16 mouse cellular contexts compared by ENCODE assay signal in the genomic region with DNA sequence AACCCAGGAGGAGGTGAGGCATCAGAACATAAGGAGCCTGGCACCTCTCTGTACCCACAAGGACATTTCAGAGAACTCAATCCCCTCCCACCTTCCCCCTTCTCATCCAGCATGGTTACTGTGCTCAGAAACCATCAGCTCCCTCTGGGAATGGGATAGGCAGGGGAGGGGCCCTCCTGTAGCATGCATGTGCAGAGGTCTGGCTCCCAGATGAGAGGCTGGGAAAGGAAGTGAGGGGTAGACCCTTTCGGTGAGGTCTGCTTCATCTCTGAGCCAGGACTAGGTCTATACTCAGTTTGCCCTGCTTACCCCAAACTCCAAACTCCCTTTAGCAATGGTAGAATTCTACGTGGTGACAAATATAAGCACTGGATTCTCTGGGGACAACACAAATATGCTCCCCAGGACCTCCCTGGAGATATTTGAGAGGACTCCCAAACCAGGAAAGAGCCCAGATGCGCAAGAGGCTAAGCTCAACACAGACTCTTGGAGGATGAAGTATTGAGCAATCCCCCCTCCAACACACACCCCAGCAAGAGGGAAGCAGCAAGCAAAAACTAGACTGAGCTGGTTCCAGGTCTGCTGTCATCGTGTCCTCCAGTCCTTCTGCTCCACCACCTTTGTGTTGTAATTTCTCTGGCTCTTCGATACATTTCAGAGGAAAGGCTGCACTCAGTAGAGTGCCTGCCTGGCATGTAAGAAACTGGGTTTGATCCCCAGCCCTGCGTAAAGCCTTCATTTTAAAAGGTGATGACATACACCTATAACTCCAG. TPM values are rescaled to one million over a fixed set of nuclear protein-coding genes. Genes with fewer than 3 reads are reported as not detected.
"Had no signal": no experiment of that assay in that cellular context is flagged by ENCODE, and none has a peak within 500 bp of the region (broad histone marks: within the 10 kb centered on the region; RNA-seq: fewer than 3 reads in every experiment).

No protein-coding gene starts in this region.

- H3K4me2 ChIP-seq: limb, embryonic 13.5 days; neural tube, embryonic 13.5 days had no signal

- H3K36me3 ChIP-seq: limb, embryonic 13.5 days; neural tube, embryonic 13.5 days had no signal

- H3K27ac ChIP-seq: limb, embryonic 13.5 days; liver, embryonic 14.5 days; neural tube, embryonic 13.5 days had no signal

- DNase-seq: kidney, adult 8-10 months; kidney, postnatal 25 days; layer of hippocampus, adult 9-11 months; layer of hippocampus, postnatal 36 days; lung, adult 18-20 months; midbrain, embryonic 14.5 days; right cerebral cortex, postnatal 14 days; thymus, postnatal 14 days had no signal

- H3K9me3 ChIP-seq: limb, embryonic 13.5 days; neural tube, embryonic 13.5 days had no signal

- H3K4me3 ChIP-seq: limb, embryonic 13.5 days; neural tube, embryonic 13.5 days had no signal

- H3K9ac ChIP-seq: limb, embryonic 13.5 days; liver, embryonic 14.5 days; neural tube, embryonic 13.5 days had no signal

RNA-seq across cellular contexts. Expression of gene Vax2, which starts 3.1 kb away (rescaled TPM):
- polyA plus RNA-seq: kidney, embryonic 16.5 days; liver, adult 2 months; liver, embryonic 14.5 days; lung, embryonic 16.5 days; small intestine, adult 2 months; stomach, embryonic 16.5 days had no signal

RNA-seq across cellular contexts. Expression of gene Cd207, which starts 30.3 kb away (rescaled TPM):
- polyA plus RNA-seq: kidney, embryonic 16.5 days; limb, embryonic 13.5 days; lung, embryonic 16.5 days; midbrain, embryonic 14.5 days; neural tube, embryonic 13.5 days; small intestine, adult 2 months had no signal

RNA-seq across cellular contexts. Expression of gene Atp6v1b1, which starts 34.9 kb away (rescaled TPM):
- polyA plus RNA-seq: limb, embryonic 13.5 days; liver, adult 2 months; midbrain, embryonic 14.5 days; neural tube, embryonic 13.5 days; small intestine, adult 2 months; stomach, embryonic 16.5 days had no signal

RNA-seq across cellular contexts. Expression of gene Clec4f, which starts 51.9 kb away (rescaled TPM):
- polyA plus RNA-seq: limb, embryonic 13.5 days; neural tube, embryonic 13.5 days; small intestine, adult 2 months had no signal

RNA-seq across cellular contexts. Expression of gene Ankrd53, which starts 54.5 kb away (rescaled TPM):
- polyA plus RNA-seq: liver, adult 2 months; lung, embryonic 16.5 days; neural tube, embryonic 13.5 days; small intestine, adult 2 months; stomach, embryonic 16.5 days had no signal
